Mouse (Mus musculus): ENCODE measurements around the gene Gprin2.

The Gprin2 gene

DNA sequence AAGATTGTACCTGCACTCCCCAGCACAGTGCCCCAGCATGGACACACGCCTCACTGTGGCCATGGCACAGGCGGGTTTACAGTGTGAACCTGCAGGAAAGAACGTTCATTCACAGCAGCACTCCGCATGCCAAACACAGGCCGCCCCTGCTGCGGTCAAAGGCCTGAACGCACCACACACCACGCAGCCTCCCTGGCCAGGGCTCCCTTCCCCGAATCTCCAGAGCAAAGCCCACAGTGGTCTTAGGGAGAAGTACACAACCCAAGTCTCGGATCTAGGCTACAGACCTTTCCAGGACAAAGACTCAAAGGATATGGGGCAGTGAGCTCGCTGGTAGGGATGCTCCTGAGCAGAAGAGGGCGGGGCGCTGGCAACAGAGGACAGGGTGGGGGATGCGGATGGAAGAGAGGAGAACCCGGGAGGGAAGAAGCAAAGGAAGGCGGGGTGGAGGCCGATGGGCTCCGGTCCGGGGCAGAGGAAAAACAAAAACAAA is 669 bp downstream of the Gprin2 start:
- DNase-seq, result peak; percentile 20

DNA sequence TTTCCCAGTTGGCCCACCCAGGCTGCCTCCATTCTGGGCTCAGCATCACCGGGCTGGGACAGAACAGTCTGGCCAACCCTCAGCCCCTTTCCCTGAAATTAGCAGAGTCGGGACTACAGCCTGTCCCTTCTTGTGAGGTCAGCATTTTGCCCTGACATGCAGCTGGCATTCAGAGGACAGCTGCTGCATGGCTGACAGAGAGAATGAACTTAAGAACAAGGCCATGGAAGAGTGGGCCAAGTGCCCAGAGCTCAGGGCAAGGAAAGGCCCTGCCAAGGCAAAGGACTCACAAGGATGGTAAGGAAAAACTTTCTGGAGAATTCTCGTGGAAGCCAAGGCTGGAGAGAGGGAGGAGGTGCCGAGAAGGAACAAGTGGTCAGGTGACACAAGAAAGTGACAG is 4.7 kb downstream of the Gprin2 start:
- no peak for DNase-seq

DNA sequence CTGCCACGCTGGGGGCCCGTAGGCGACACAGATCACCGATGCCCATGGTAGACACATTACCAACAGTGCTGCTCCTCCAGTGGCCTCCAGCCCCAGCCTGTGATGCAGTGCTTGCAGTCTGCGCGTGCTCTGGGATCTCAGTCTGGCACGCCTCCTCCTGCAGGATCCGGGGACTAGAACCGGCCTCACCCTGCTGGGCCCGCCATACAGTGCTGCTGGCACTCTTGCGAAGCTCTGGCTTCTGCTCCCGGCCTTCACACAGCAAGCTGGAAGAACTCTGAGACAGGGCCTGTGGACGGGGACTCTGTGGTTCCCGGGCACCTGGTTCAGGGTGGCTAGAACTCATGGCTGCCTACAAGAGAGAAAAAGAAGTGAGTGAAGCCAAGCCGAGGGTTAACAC is 6.0 kb downstream of the Gprin2 start:
- no peak for DNase-seq

DNA sequence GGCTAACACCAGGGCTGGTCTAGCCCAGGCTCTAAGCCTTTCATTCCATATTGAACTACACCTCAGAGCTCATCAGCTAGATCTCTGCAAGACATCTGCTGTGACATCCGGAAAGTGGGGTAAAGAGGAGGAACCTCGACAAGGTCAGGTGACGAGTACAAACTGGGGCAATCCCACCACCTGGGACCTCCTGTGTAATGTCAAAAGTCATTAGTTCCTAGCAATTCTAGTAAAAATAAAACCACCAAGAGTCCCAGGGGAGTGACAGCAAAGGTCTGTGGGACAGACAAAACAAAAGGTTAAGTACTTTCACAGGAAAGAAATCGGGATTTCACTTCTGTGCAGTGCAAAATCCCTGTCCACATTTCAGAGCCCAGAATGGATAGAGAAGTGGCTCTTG is 7.6 kb downstream of the Gprin2 start:
- no peak for DNase-seq

- no peak for DNase-seq
Measured at GRCm38 (mm10) chr14:34190361-34190760, 11.1 kb downstream of the Gprin2 start.

- DNase-seq, result peak; percentile 78
Measured at GRCm38 (mm10) chr14:34188629-34189028, 12.8 kb downstream of the Gprin2 start.

DNA sequence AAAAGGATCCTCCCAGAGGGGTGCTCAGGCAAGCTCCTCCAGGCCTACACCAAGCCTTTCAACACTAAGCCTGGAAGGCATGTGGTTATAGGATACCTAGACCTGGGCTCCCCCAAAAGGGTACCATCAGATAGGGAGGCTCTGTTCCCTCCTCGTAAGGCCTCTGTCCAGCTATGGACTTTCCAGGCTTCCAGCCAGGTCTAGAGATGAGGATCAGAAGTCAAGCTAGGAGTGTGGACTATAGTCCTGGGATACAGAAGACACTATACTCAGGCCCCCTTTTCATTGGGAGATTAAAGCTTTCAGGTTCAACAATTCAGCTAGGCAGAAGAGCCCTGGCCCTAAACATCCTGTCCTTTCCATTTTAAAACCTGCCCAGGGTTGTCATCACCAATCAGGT is 18.4 kb downstream of the Gprin2 start:
- DNase-seq, result no peak

DNA sequence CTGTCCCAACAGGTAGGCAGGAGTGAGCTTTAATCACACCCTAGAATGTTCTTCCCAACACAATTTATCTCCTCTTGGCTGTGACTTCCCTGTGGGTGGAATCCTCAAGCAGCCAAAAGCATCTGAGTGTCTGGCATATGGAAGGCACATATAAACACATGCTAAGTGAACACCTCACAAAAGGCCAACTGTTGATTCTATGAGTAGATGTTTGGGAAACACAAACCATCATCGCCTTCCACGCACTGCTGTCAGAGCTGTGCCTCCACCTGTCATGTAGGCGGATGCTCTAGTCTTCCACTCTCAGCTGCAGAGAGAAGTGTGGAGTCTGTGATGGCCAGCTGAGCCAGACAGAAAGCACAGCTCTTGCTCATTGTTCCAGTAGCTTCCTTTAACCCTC is 22.1 kb downstream of the Gprin2 start:
- no peak for DNase-seq

DNA sequence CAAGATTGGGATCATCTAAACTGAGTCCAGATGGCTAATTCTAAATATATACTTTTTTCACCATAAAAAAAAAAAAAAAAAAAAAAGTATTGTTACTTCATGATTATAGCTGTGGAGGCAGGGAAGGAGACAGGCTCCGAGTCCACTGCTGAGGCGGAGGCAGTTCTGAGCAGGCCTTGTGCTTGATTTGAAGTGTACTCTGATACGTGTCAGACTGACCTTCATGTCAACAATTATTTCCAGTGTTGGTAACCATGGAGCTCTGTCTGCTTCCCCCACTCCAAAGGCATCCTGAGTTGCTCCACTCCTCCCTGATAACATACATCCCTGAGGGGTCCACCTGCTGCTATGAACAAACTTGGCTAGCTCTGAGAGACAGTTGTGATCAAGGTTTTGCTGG is 30.3 kb downstream of the Gprin2 start:
- DNase-seq, result no peak

DNA sequence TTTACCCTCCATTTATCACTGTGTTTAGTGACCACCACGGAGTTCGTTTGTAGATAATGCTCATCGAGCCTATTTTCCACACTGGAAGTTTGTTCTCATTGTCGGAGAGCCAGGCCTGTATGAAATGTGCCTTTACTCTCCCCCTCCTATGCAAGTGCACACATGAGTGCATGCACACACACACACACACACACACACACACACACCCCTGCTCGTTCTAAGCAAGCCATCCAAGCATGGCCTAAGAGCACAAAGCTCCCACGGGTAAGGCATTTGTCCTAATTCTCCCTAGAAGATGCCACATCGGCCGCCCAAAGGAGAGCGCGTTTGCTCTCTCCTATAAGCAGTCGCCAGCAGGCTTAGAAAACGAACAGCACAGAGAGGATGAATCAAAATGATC is 45.7 kb downstream of the Gprin2 start:
- DNase-seq, result no peak

DNA sequence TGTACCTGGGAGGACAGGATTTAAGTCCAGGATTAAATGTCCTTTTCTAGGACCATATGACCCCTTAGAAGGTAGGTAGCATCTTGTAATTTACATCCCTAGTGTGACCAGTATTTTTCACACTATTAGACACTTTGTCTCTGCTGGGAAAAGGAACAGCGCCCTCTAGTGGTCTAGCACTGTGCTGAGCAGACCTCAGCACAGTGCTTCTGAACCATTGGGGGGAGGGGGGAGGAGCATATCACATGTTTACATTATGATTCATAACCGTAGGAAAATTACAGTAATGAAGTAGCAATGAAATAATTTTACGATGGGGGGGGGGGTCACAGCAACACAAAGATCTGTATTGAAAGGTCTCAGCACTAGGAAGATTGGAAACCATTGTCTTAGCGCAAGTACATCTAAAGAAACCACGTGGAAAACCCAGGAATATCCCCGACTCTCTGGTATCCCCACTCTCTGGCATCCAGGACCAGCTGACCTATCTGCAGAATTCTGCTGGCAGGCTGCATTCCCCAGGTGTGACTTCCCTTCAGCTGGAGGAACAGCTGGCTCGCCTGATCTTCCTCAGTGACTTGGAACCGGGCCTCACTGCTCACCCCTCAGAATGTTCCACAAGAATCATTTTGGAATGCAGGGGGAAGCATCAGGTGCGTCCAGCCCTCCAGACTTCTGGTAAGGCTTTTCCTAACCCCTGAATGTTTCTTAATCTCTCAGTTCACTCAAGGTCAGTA is 46.7 kb downstream of the Gprin2 start:
- peak; percentile 71 for DNase-seq

DNA sequence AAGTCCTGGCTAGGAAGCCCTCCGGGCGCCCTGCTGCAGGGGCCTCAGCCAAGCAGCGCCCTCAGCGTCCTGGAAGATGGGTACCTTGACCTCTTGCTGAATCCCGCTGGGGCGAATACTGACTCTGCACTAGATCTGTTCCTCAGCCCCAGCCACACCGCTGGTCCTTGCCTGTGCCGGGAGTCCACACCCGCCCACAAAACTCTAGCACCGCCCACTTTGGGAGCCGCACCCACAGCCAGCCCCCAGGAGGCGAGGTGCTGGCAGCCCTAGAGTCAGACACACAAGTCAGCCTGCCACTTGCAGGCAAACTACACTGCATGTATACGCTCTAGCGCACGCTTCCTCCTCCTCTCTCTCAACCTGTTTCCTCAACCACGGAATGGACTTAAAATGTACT is 49.1 kb downstream of the Gprin2 start, which contains the start of gene Npy4r:
Gene Npy4r (minus strand): TSS at position 148 of the 400 bp plus-strand sequence.
- DNase-seq, result peak; percentile 56

DNA sequence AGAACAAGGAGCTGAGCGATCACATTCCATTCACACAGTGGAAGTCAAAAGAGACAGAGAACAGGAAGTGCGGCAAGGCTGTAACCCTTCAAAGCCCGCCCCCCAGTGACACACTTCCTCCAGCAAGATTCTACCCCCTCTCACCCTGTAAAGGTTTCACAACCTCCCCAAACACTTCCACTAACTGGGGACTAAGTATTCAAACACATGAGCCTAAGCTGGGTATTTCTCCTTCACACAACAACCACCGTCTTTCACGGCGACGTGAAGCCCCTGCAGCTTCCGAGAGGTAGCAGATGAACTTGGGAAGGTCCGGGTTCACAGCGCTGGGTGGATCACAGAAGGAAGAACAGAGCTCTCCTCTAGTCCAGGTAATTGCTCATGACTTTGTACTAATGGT is 58.5 kb downstream of the Gprin2 start:
- no peak for DNase-seq

DNA sequence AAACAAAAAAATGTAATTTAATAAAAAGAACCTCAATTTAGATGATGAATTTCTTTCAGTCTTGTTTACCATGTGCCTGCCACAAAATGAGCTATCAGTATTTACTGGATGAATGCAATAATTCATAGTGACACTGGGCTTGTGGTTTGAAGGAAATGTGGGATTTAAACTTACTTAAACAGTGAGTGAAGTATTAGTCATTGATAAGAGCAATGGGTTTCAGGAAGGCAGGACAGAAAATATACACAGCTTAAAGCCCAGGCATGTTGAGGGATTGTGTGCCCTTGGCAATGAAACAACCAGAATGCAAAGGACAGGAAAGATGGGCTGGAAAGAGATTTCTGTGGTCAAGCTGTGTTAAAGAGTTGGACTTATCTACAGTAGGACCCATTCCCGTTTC is 59.1 kb downstream of the Gprin2 start:
- no peak for DNase-seq

DNA sequence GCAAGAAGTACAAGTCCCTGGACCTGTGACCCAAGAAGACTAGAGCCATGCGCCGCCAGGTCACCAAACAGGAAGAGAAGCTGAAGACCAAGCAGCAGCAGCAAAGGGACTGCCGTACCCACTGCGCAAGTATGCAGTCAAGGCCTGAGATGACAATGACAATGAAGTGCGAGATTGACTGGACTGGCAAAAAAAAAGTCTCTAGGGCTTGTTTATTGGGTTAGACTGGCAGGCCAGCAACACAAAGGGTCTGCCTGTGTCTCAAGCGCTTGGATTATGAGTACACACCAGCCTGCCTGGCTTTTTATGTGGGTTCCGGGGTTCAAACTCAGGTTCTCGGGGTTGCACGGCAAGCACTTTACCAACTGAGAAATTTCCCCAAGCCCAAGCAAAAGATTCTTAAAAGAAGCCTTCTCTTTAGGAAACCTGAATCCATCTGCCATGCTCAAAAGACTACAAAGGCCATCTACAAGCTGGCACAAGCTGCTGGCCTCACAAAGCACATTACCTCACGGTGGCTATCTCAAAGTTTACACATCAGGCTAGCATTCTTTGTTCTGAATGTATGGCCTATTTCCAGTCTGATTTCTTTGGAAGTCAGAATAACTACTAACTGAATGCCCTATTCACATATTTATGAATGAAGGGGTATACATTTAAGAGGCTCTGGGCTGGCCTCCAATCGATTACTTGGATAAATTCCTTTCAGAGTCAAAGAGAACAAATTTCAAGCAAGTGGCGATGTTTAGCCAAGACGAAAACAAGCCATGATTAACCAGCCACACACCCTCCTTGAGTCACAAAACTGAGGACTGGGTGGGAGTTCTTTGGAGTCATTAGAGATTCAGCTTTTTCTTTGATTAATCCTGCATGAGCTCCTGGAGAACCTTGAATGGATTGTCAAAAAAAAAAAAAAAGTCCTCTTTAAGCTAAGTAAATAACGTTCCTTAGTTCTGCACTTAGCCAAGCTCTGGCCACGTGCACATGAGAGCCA is 61.5 kb downstream of the Gprin2 start:
- DNase-seq, result no peak

All from thymus, postnatal 4 days (tissue).